Mouse (Mus musculus): ENCODE measurements around the gene Emid1.

Gene Emid1

DNA sequence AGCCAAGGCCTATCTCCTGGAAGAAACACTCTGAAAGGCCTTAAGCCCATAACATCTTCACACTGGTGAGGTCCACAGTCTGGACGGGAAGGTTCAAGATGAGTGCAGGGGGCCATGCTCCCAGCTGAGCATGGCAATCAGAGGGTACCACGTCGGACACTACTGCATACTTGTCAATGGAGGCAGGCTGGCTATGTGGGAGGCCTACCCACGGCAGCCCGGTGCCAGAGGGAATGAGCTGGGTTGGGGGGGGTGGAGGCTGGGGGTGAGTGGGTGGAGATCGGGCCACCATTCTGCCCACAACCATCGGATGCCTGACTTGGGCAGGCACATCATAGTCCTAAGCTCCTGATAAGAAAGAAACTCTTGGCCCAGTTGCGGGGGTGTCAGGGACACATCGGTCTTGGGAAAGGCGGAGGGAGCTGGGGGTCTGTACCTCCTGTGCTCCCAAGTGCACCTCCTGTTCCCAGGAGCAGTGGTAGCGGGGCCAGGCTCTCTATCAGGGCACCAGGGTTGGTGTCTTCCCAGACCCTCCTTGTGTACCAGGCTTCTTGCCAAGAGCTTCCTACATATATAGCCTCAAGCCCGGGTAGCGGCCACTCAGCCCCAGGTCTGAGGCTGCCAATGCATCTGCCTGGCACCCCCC is 89.1 kb downstream of the Emid1 start:
- DNase-seq, result no peak

DNA sequence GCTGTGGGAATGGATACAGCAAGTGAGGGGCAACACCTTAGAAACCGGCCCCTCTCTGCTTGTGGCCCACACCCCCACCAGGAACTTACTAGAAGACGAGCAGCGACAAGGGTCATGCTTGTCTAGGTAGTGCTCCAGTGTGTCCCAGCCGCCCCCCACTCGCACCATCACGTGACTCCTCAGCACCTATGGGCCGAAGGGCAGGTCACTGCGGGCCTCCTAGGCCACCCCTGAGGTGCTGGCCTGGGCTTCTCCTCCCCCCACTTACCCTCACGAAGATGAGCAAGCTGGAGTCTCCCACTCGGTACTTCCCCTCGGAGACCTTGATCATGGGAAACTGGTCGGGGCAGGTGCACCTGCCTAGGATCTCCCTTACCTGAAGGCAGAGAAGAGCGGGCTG is 89.7 kb downstream of the Emid1 start:
- no peak for DNase-seq

GRCm38 (mm10) chr11:5061413-5062139 is 90.5 kb downstream of the Emid1 start:
- peak; percentile 76 to 85 for DNase-seq

DNA sequence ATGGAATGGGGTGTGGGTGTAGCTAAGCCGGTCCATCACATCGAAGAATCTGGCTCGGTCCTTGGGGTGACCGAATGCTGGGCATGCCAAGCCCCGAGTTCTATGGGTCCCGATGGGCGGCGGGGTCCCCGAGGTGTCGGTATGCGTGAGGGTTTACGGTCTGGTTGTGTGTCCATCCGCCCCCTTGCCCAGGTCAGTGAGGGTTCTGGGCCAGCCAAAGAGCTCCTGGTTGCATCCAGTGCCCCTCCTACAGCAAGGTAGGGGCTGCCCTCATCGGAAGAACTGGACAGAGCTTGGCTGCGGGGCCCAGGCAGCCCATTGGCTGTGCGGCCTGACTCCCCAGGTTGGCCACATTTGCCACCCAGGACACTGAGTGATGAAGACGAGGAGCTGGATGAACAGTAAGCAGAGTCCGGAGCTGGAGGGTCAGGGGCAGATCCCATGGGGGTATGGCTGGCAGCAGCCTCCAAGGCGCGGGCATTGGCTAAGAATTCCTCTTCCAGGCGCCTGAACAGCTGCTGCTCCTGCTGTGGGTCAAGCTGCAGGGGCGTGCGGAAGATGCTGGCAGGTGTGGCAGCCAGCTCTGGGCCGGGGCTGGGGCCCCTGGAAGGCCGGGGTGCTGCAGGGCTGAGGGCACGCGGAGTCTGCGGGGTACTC is 91.2 kb downstream of the Emid1 start:
- peak in 1 of 2 experiments; percentile 34 for DNase-seq

GRCm38 (mm10) chr11:5059704-5060156 is 92.3 kb downstream of the Emid1 start:
- DNase-seq, result peak; percentile 57 to 77

DNA sequence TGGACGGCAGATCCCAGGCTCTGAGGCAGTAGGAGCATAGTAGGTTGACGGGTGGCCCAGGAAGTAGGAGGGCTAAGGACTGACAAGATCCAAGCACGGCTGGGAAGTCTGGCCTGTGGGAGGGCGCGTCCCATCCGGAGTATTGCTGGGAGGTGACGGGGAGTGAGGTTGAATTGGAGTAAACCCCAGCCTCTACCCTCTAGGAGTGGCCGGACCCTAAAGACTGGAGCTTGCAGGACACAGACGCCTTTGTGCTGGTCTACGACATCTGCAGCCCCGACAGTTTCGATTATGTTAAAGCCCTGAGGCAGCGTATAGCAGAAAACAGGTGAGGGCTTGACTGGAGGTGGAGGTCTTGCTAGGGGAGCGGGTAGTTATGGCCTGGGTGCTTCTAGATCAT is 92.8 kb downstream of the Emid1 start:
- no peak for DNase-seq

- DNase-seq, result no peak
These were observed 93.3 kb downstream of the Emid1 start for GRCm38 (mm10) chr11:5058783-5059182.

- no peak for DNase-seq
These were observed 94.0 kb downstream of the Emid1 start, which contains the start of gene Rasl10a for GRCm38 (mm10) chr11:5057856-5058641. Gene Rasl10a, plus strand, starts transcription at chr11:5058128.

DNA sequence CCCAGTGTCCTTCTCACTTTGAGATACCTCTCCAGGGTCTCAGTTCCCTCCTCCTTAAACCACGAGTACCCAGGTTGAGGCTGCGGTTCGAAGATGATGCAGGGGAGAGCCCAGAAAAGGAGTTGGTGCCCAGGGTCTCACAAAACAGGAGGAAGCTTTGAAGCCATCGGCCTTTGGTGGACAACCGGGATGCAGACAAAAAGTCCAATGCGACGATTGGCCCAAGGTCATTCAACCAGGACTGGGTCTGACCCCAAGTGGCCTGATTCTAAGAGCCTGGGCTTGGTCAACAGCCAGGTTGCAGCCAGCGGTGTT is 94.6 kb downstream of the Emid1 start:
- DNase-seq, result no peak

- DNase-seq, result no peak
These were observed 95.0 kb downstream of the Emid1 start for GRCm38 (mm10) chr11:5057064-5057463.
